Mouse (Mus musculus) erythroid progenitor cell, adult 5-6 weeks (primary cell): ENCODE measurements around the gene Zbtb32. TPM values are rescaled to one million over a fixed set of nuclear protein-coding genes. Genes with fewer than 3 reads are reported as not detected.

ENCODE experiments used
- ATAC-seq: replicated peaks from 2 replicates; pipeline ENCODE4 v1.8.0; 2016; ENCODE audit warnings: moderate number of reproducible peaks, mild to moderate bottlenecking, moderate TSS enrichment, inconsistent platforms; ENCODE audit not compliant: poor library complexity, low FRiP score, severe bottlenecking
- total RNA-seq, 2 experiments: library from RNA; stranded (forward) in 1 of 2; stranded (reverse) in 1 of 2; fragments of 150-400 nt in 1 of 2; fragments of 186-747, 209-891 nt in 1 of 2; gene quantifications; 2 replicates each; pipeline versions ENCODE4 v1.2.3 to v1.2.4; 2015 to 2017; ENCODE audit warnings: low replicate concordance in 2 of 2

Gene Zbtb32
- total RNA-seq, 2 experiments from 2014 or later = not detected

GRCm38 (mm10) chr7:30552102-30553020, 46.3 kb downstream of the Zbtb32 start, which contains the start of the genes Hspb6 and Proser3:
Gene Hspb6, plus strand, starts transcription at chr7:30552178.
Gene Proser3, minus strand, starts transcription at chr7:30552299.
- peak; percentile 87 for ATAC-seq

- peak; percentile 59 for ATAC-seq
Observed at GRCm38 (mm10) chr7:30551445-30552101, 47.1 kb downstream of the Zbtb32 start.

GRCm38 (mm10) chr7:30550603-30551002, 48.1 kb downstream of the Zbtb32 start:
- ATAC-seq = no peak

GRCm38 (mm10) chr7:30549880-30550279, 48.8 kb downstream of the Zbtb32 start:
- ATAC-seq = no peak

DNA sequence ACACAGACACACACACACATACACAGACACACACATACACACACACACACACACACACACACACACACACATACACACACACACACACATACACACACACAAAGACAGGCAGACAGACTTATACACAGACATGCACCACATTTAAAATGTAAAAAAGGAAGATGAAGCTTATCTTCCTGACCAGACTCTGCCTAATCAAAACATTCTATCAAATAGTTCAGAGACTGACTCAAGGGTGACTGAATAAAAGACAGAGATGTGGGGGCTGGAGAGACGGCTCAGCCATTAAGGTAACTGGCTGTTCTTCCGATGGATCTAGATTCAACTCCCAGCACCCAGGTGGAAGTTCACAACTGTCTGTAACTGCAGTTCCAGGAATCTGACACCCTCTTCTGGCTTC, 54.4 kb downstream of the Zbtb32 start:
- no peak for ATAC-seq

DNA sequence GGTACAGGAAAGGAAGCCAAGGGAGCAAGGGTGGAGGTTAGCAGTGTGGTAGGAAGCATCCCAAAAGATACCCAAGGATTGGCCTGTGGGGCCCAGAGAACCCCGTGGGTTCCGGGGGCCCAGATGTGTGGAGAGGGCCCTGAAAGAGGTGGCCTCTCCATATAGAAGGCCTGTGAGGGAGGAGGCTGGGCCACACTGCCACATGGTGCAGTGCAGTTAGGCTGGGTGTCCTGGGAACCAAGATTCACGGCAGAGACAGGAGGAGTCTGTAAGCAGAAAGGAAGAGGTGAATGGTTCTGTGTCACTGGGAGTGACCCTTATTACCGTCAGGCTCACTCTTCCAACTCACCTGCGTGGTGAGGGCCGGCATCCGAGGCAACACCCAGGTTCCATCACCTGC, 58.1 kb downstream of the Zbtb32 start:
- ATAC-seq = no peak

Other genes with a start within 250 kb of the Zbtb32 start
Only the 30 nearest of the 31 such genes appear.
- gene Tyrobp, start 185.1 kb downstream of the Zbtb32 start, total RNA-seq (2015; ENCODE audit: low replicate concordance) = 243 and 282 TPM in 2 replicates
- 60.1 and 77.1 TPM in 2 replicates for gene Tyrobp, start 185.1 kb downstream of the Zbtb32 start, total RNA-seq (2017; ENCODE audit: low replicate concordance)
- 3.6 and 18.0 TPM in 2 replicates for gene Hcst, start 179.1 kb downstream of the Zbtb32 start, total RNA-seq (2015; ENCODE audit: low replicate concordance)
- 4.1 TPM in 1 of 2 replicates, not detected in the other for gene Hcst, start 179.1 kb downstream of the Zbtb32 start, total RNA-seq (2017; ENCODE audit: low replicate concordance)
- gene Nfkbid, start 177.2 kb downstream of the Zbtb32 start, total RNA-seq (2015; ENCODE audit: low replicate concordance) = 7.2 and 20.1 TPM in 2 replicates
- gene Nfkbid, start 177.2 kb downstream of the Zbtb32 start, total RNA-seq (2017; ENCODE audit: low replicate concordance) = 2.6 and 4.1 TPM in 2 replicates
- gene Aplp1, start 153.4 kb downstream of the Zbtb32 start, total RNA-seq (2015; ENCODE audit: low replicate concordance) = not detected in 2 replicates
- not detected in 2 replicates for gene Aplp1, start 153.4 kb downstream of the Zbtb32 start, total RNA-seq (2017; ENCODE audit: low replicate concordance)
- gene Kirrel2, start 141.2 kb downstream of the Zbtb32 start, total RNA-seq (2015; ENCODE audit: low replicate concordance) = not detected in 2 replicates
- gene Kirrel2, start 141.2 kb downstream of the Zbtb32 start, total RNA-seq (2017; ENCODE audit: low replicate concordance) = not detected in 2 replicates
- not detected in 2 replicates for gene Nphs1, start 140.6 kb downstream of the Zbtb32 start, total RNA-seq (2015; ENCODE audit: low replicate concordance)
- gene Nphs1, start 140.6 kb downstream of the Zbtb32 start, total RNA-seq (2017; ENCODE audit: low replicate concordance) = 1.2 TPM in 1 of 2 replicates, not detected in the other
- not detected in 2 replicates for gene Prodh2, start 105.3 kb downstream of the Zbtb32 start, total RNA-seq (2015; ENCODE audit: low replicate concordance)
- gene Prodh2, start 105.3 kb downstream of the Zbtb32 start, total RNA-seq (2017; ENCODE audit: low replicate concordance) = not detected in 2 replicates
- 73.5 and 85.9 TPM in 2 replicates for gene Arhgap33, start 63.8 kb downstream of the Zbtb32 start, total RNA-seq (2015; ENCODE audit: low replicate concordance)
- 43.0 and 77.7 TPM in 2 replicates for gene Arhgap33, start 63.8 kb downstream of the Zbtb32 start, total RNA-seq (2017; ENCODE audit: low replicate concordance)
- 62.7 and 79.2 TPM in 2 replicates for gene Hspb6, start 46.7 kb downstream of the Zbtb32 start, total RNA-seq (2015; ENCODE audit: low replicate concordance)
- gene Hspb6, start 46.7 kb downstream of the Zbtb32 start, total RNA-seq (2017; ENCODE audit: low replicate concordance) = 19.0 and 21.8 TPM in 2 replicates
- gene Proser3, start 46.6 kb downstream of the Zbtb32 start, total RNA-seq (2015; ENCODE audit: low replicate concordance) = 16.8 and 24.5 TPM in 2 replicates
- gene Proser3, start 46.6 kb downstream of the Zbtb32 start, total RNA-seq (2017; ENCODE audit: low replicate concordance) = 10.9 and 18.1 TPM in 2 replicates
- gene Lin37, start 39.1 kb downstream of the Zbtb32 start, total RNA-seq (2015; ENCODE audit: low replicate concordance) = 31.4 and 56.2 TPM in 2 replicates
- gene Lin37, start 39.1 kb downstream of the Zbtb32 start, total RNA-seq (2017; ENCODE audit: low replicate concordance) = 12.5 and 22.3 TPM in 2 replicates
- 8.4 and 43.6 TPM in 2 replicates for gene U2af1l4, start 35.6 kb downstream of the Zbtb32 start, total RNA-seq (2015; ENCODE audit: low replicate concordance)
- gene U2af1l4, start 35.6 kb downstream of the Zbtb32 start, total RNA-seq (2017; ENCODE audit: low replicate concordance) = 40.8 and 59.9 TPM in 2 replicates
- 3.2 and 4.2 TPM in 2 replicates for gene Gm49396, start 35.6 kb downstream of the Zbtb32 start, total RNA-seq (2015; ENCODE audit: low replicate concordance)
- 6.8 and 7.2 TPM in 2 replicates for gene Gm49396, start 35.6 kb downstream of the Zbtb32 start, total RNA-seq (2017; ENCODE audit: low replicate concordance)
- gene Psenen, start 35.3 kb downstream of the Zbtb32 start, total RNA-seq (2015; ENCODE audit: low replicate concordance) = 67.4 and 73.8 TPM in 2 replicates
- gene Psenen, start 35.3 kb downstream of the Zbtb32 start, total RNA-seq (2017; ENCODE audit: low replicate concordance) = 32.9 and 98.7 TPM in 2 replicates
- 5.4 and 24.7 TPM in 2 replicates for gene Igflr1, start 33.5 kb downstream of the Zbtb32 start, total RNA-seq (2015; ENCODE audit: low replicate concordance)
- 3.3 TPM in 1 of 2 replicates, not detected in the other for gene Igflr1, start 33.5 kb downstream of the Zbtb32 start, total RNA-seq (2017; ENCODE audit: low replicate concordance)
- gene Kmt2b, start 10.2 kb downstream of the Zbtb32 start, total RNA-seq (2015; ENCODE audit: low replicate concordance) = 155 and 163 TPM in 2 replicates
- gene Kmt2b, start 10.2 kb downstream of the Zbtb32 start, total RNA-seq (2017; ENCODE audit: low replicate concordance) = 47.9 and 48.0 TPM in 2 replicates
- not detected in 2 replicates for gene Upk1a, start 13.9 kb upstream of the Zbtb32 start, total RNA-seq (2015; ENCODE audit: low replicate concordance)
- 2.7 TPM in 1 of 2 replicates, not detected in the other for gene Upk1a, start 13.9 kb upstream of the Zbtb32 start, total RNA-seq (2017; ENCODE audit: low replicate concordance)
- gene Cox6b1, start 27.2 kb upstream of the Zbtb32 start, total RNA-seq (2015; ENCODE audit: low replicate concordance) = 152 and 165 TPM in 2 replicates
- gene Cox6b1, start 27.2 kb upstream of the Zbtb32 start, total RNA-seq (2017; ENCODE audit: low replicate concordance) = 128 and 263 TPM in 2 replicates
- gene Etv2, start 36.9 kb upstream of the Zbtb32 start, total RNA-seq (2015; ENCODE audit: low replicate concordance) = not detected in 2 replicates
- not detected in 2 replicates for gene Etv2, start 36.9 kb upstream of the Zbtb32 start, total RNA-seq (2017; ENCODE audit: low replicate concordance)
- gene Rbm42, start 51.4 kb upstream of the Zbtb32 start, total RNA-seq (2015; ENCODE audit: low replicate concordance) = 35.0 and 44.9 TPM in 2 replicates
- gene Rbm42, start 51.4 kb upstream of the Zbtb32 start, total RNA-seq (2017; ENCODE audit: low replicate concordance) = 11.4 and 26.3 TPM in 2 replicates
- gene Haus5, start 66.1 kb upstream of the Zbtb32 start, total RNA-seq (2015; ENCODE audit: low replicate concordance) = 49.9 and 51.5 TPM in 2 replicates
- gene Haus5, start 66.1 kb upstream of the Zbtb32 start, total RNA-seq (2017; ENCODE audit: low replicate concordance) = 45.6 and 50.1 TPM in 2 replicates
- gene Pmis2, start 72.7 kb upstream of the Zbtb32 start, total RNA-seq (2015; ENCODE audit: low replicate concordance) = not detected in 2 replicates
- gene Pmis2, start 72.7 kb upstream of the Zbtb32 start, total RNA-seq (2017; ENCODE audit: low replicate concordance) = not detected in 2 replicates
- gene 2200002J24Rik, start 100.0 kb upstream of the Zbtb32 start, total RNA-seq (2015; ENCODE audit: low replicate concordance) = not detected in 2 replicates
- not detected in 2 replicates for gene 2200002J24Rik, start 100.0 kb upstream of the Zbtb32 start, total RNA-seq (2017; ENCODE audit: low replicate concordance)
- gene Atp4a, start 113.3 kb upstream of the Zbtb32 start, total RNA-seq (2015; ENCODE audit: low replicate concordance) = 4.0 TPM in 1 of 2 replicates, not detected in the other
- not detected in 2 replicates for gene Atp4a, start 113.3 kb upstream of the Zbtb32 start, total RNA-seq (2017; ENCODE audit: low replicate concordance)
- gene Tmem147, start 130.6 kb upstream of the Zbtb32 start, total RNA-seq (2015; ENCODE audit: low replicate concordance) = 5.4 and 21.0 TPM in 2 replicates
- gene Tmem147, start 130.6 kb upstream of the Zbtb32 start, total RNA-seq (2017; ENCODE audit: low replicate concordance) = 5.1 and 11.2 TPM in 2 replicates
- not detected in 2 replicates for gene Gapdhs, start 144.8 kb upstream of the Zbtb32 start, total RNA-seq (2015; ENCODE audit: low replicate concordance)
- gene Gapdhs, start 144.8 kb upstream of the Zbtb32 start, total RNA-seq (2017; ENCODE audit: low replicate concordance) = not detected in 2 replicates
- gene Sbsn, start 152.6 kb upstream of the Zbtb32 start, total RNA-seq (2015; ENCODE audit: low replicate concordance) = not detected in 2 replicates
- gene Sbsn, start 152.6 kb upstream of the Zbtb32 start, total RNA-seq (2017; ENCODE audit: low replicate concordance) = not detected in 2 replicates
- gene Dmkn, start 164.8 kb upstream of the Zbtb32 start, total RNA-seq (2015; ENCODE audit: low replicate concordance) = 1.7 and 9.4 TPM in 2 replicates
- gene Dmkn, start 164.8 kb upstream of the Zbtb32 start, total RNA-seq (2017; ENCODE audit: low replicate concordance) = 9.7 TPM in 1 of 2 replicates, not detected in the other
- gene Krtdap, start 189.0 kb upstream of the Zbtb32 start, total RNA-seq (2015; ENCODE audit: low replicate concordance) = not detected in 2 replicates
- not detected in 2 replicates for gene Krtdap, start 189.0 kb upstream of the Zbtb32 start, total RNA-seq (2017; ENCODE audit: low replicate concordance)
- gene Ffar2, start 224.9 kb upstream of the Zbtb32 start, total RNA-seq (2015; ENCODE audit: low replicate concordance) = 2.2 and 7.1 TPM in 2 replicates
- 3.1 and 6.0 TPM in 2 replicates for gene Ffar2, start 224.9 kb upstream of the Zbtb32 start, total RNA-seq (2017; ENCODE audit: low replicate concordance)